Mouse (Mus musculus) bone marrow macrophage, adult 2 months (primary cell): ENCODE data around the gene Dscaml1.

ENCODE experiments used
- CTCF ChIP-seq: IDR thresholded peaks from 2 replicates; pipeline ENCODE4 v1.5.1; 2012; ENCODE audit warnings: low read depth, mild to moderate bottlenecking, low read length, moderate library complexity
- POLR2A ChIP-seq: IDR thresholded peaks from 2 replicates; pipeline ENCODE4 v1.6.1; 2012; ENCODE audit warnings: mild to moderate bottlenecking, low read depth, low read length, borderline replicate concordance

DNA sequence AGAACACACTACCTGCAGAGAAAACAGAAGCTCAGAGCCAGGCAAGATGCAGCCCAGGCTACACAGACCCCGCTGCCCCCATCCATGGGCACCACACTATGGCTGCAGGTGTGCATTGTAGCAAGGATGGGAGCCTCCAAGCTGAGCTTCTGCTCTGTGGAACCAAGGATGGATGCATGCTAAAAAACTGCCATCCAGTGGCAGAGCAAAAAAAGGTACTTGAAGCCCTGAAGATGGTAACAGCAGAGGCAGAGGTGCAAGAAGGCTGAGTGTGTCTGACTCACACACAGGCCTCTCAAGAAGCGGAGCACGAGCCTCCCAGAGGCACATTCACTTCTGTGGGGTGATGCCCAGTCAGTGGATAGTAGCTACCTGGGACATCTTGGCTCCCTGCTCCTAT, 276.8 kb downstream of the Dscaml1 start:
- no peak for TF ChIP-seq POLR2A
- no peak for TF ChIP-seq CTCF
